1 mouse cellular context compared by ENCODE assay signal in the genomic region with DNA sequence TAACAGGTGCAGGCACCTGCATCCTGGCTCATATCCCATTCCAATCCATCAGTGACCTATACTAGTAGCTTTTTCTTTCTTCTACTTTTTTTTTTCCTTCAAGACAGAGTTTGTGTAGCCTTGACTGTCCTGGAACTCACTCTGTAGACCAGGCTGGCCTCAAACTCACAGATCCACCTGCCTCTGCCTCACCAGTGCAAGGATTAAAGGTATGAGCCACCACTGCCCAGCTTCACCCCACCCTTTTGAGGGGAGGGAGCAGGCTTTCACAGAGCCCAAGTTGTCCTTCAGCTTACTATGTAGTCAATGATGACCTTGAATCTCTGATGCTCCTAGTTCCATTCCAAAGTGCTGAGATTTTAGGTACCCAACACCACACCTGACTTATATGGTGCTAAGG.
TF ChIP-seq lines count a peak whose summit lies in the region.

No protein-coding gene starts in this region.

TF ChIP-seq in myocyte, 11 proteins besides CTCF, POLR2A, EP300 and RAD21:
- TF ChIP-seq TCF12 (IDR thresholded peaks at IDR 0.05; ENCODE audit: insufficient read depth, poor library complexity, severe bottlenecking): no peak
TF ChIP-seq in myocyte: peak in this region for 0.
